Mouse (Mus musculus) ES-E14 (cell line): ENCODE measurements around the gene Cacna1d.

Source experiments
- CHD2 ChIP-seq: IDR thresholded peaks from 2 replicates; pipeline ENCODE4 v1.6.1; 2014; ENCODE audit warnings: mild to moderate bottlenecking, low read depth, low read length, inconsistent platforms
- MAFK ChIP-seq: IDR thresholded peaks from 2 replicates; pipeline ENCODE4 v1.6.1; 2014; ENCODE audit warnings: mild to moderate bottlenecking, low read depth, low read length, inconsistent platforms; ENCODE audit not compliant: insufficient read depth
- ZNF384 ChIP-seq: IDR thresholded peaks from 2 replicates; pipeline ENCODE4 v1.6.1; 2012; ENCODE audit warnings: low read depth, low read length, inconsistent platforms

- TF ChIP-seq ZNF384, result no peak
- TF ChIP-seq CHD2, result no peak
- no peak for TF ChIP-seq MAFK
Measured at GRCm38 (mm10) chr14:30530726-30531269, 39.5 kb upstream of the Cacna1d start.
